ENCODE assay signal across 8 mouse cellular contexts in genomic region chr3:145575743-145576481, GRCm38 (mm10). TPM values are rescaled to one million over a fixed set of nuclear protein-coding genes. Genes with fewer than 3 reads are reported as not detected.
A peak's percentile ranks its signal among the peaks of the same experiment; 100 is the strongest.
DNase-seq lines count a peak whose midpoint lies in the region; ATAC-seq and TF ChIP-seq lines count a peak whose summit lies in the region.

Znhit6 (plus strand) TSS chr3:145576205.

- H3K9me3 ChIP-seq in megakaryocyte, embryonic 14.5 days: no peaks in the 10 kb centered on the region

- peaks cover 31% of the 10 kb centered on the region for H3K36me3 ChIP-seq in megakaryocyte, embryonic 14.5 days (replicated peaks; ENCODE audit: low read length)

- H3K4me1 ChIP-seq in cortical plate, adult 2 months (ENCODE audit: control insufficient read depth, insufficient read depth, low read length): peaks cover 2% of the 10 kb centered on the region; the same call in 1 of the 2 replicates
- peaks cover 36% of the 10 kb centered on the region for H3K4me1 ChIP-seq in megakaryocyte, embryonic 14.5 days

- peak; percentile 80 for ATAC-seq in activated CD4-positive, CD25-positive, alpha-beta regulatory T cell, adult 4 months

- TF ChIP-seq POLR2A in cortical plate, adult 2 months (IDR thresholded peaks at IDR 0.05; ENCODE audit: extremely low read depth, insufficient read depth, low read length): peak; percentile 59; the same call in 1 of the 2 replicates

- no peaks in the 10 kb centered on the region for H3K27me3 ChIP-seq in megakaryocyte, embryonic 14.5 days (replicated peaks)

- no peak within 1 kb of the TSS for H3K27ac ChIP-seq in cortical plate, adult 2 months (ENCODE audit: insufficient read depth, low read length)

- TF ChIP-seq CTCF in cortical plate, adult 2 months (IDR thresholded peaks at IDR 0.05; ENCODE audit: extremely low read depth, insufficient read depth, low read length): no peak

- peak within 1 kb of the TSS; percentile 57 for H3K4me3 ChIP-seq in cortical plate, adult 2 months (ENCODE audit: insufficient read depth, low read length)
- peak within 1 kb of the TSS; percentile 92 for H3K4me3 ChIP-seq in megakaryocyte, embryonic 14.5 days (replicated peaks)

- peak; percentile 83 to 90 for DNase-seq in gastrocnemius, adult 8-10 months (ENCODE audit: low spot score in 2 of 2)
- DNase-seq in hindlimb bud, embryonic 11.5 days (ENCODE audit: extremely low spot score, low read depth, low spot score): peak; percentile 57
- peak; percentile 87 to 94 for DNase-seq in left cerebral cortex, adult 8-10 months (ENCODE audit: low spot score in 2 of 2)
- DNase-seq in right cerebral cortex, postnatal 10 days (ENCODE audit: low spot score in 2 of 2): peak; percentile 97
- peak; percentile 89 for DNase-seq in urinary bladder, postnatal 25 days (ENCODE audit: low spot score)

RNA-seq across cellular contexts. Expression of gene Znhit6, which starts in this region (rescaled TPM):
- polyA plus RNA-seq in activated CD4-positive, CD25-positive, alpha-beta regulatory T cell, adult 4 months (2017; shearing (Covaris generic)): 10 to 100 TPM; 30.0 to 32.6 TPM
- 11.7 and 13.8 TPM in 2 replicates for polyA plus RNA-seq in cortical plate, adult 2 months (2012; rRNA removed)
- 10 to 100 TPM; 11.3 to 15.9 (median 14.8) TPM for total RNA-seq in gastrocnemius, adult 8-10 months (2022)
- total RNA-seq in left cerebral cortex, adult 8-10 months (2022): 10 to 100 TPM; 15.7 to 18.0 (median 16.4) TPM
- polyA plus RNA-seq in megakaryocyte, embryonic 14.5 days (2012; ENCODE audit: insufficient read depth, low replicate concordance): 6.5 TPM in 1 of 2 replicates, not detected in the other
